Mouse (Mus musculus) ES-E14 (cell line): Measurements from ENCODE around the gene Pwp1.
A peak's percentile ranks its signal among the peaks of the same experiment; 100 is the strongest.

Source experiments
- CHD2 ChIP-seq: IDR thresholded peaks from 2 replicates; pipeline ENCODE4 v1.6.1; 2014; ENCODE audit warnings: mild to moderate bottlenecking, low read depth, low read length, inconsistent platforms
- HCFC1 ChIP-seq: IDR thresholded peaks from 2 replicates; pipeline ENCODE4 v1.6.1; 2012; ENCODE audit warnings: low read length, inconsistent platforms, borderline replicate concordance; ENCODE audit not compliant: insufficient read depth
- MAFK ChIP-seq: IDR thresholded peaks from 2 replicates; pipeline ENCODE4 v1.6.1; 2014; ENCODE audit warnings: mild to moderate bottlenecking, low read depth, low read length, inconsistent platforms; ENCODE audit not compliant: insufficient read depth
- ZNF384 ChIP-seq: IDR thresholded peaks from 2 replicates; pipeline ENCODE4 v1.6.1; 2012; ENCODE audit warnings: low read depth, low read length, inconsistent platforms

GRCm38 (mm10) chr10:85871698-85872478 is 42.6 kb downstream of the Pwp1 start:
- no peak for TF ChIP-seq MAFK
- TF ChIP-seq CHD2 = no peak
- peak; percentile 66; the same call in 1 of the 2 replicates for TF ChIP-seq HCFC1
- TF ChIP-seq ZNF384 = no peak
